Mouse (Mus musculus) neural tube, embryonic 14.5 days (tissue): ENCODE measurements around the gene Vwa2. TPM values are rescaled to one million over a fixed set of nuclear protein-coding genes. Genes with fewer than 3 reads are reported as not detected.

Source experiments
- ATAC-seq: fragments of 200-750 bp; cut with Nextera tagmentation; 2 replicates; pipeline ENCODE4 v1.8.0; 2017; ENCODE audit warnings: low read depth, mild to moderate bottlenecking, moderate TSS enrichment, moderate library complexity
- H3K27ac ChIP-seq: fragments of 300-500 bp; sonication (generic); 2 replicates; pipeline ENCODE4 v1.5.1; 2014; ENCODE audit warnings: low read depth, mild to moderate bottlenecking, control low read depth, low read length, moderate library complexity, mixed read lengths
- H3K27me3 ChIP-seq: fragments of 300-500 bp; sonication (generic); 2 replicates; pipeline ENCODE4 v1.6.1; 2014; ENCODE audit warnings: low read length; ENCODE audit not compliant: control insufficient read depth, insufficient read depth
- H3K36me3 ChIP-seq: fragments of 300-500 bp; sonication (generic); 2 replicates; pipeline ENCODE4 v1.6.1; 2014; ENCODE audit warnings: low read length, mixed read lengths; ENCODE audit not compliant: control insufficient read depth, insufficient read depth
- H3K4me1 ChIP-seq: fragments of 300-500 bp; sonication (generic); 2 replicates; pipeline ENCODE4 v1.6.1; 2014; ENCODE audit warnings: low read length; ENCODE audit not compliant: control insufficient read depth, insufficient read depth
- H3K4me2 ChIP-seq: fragments of 300-500 bp; sonication (generic); 2 replicates; pipeline ENCODE4 v1.6.1; 2014; ENCODE audit warnings: mild to moderate bottlenecking, low read depth, low read length, control low read depth
- H3K4me3 ChIP-seq: fragments of 300-500 bp; sonication (generic); 2 replicates; pipeline ENCODE4 v1.5.1; 2014; ENCODE audit warnings: low read depth, low read length, control low read depth, mixed read lengths
- H3K9ac ChIP-seq: fragments of 300-500 bp; sonication (generic); replicated peaks from 2 replicates; pipeline ENCODE4 v1.6.1; 2014; ENCODE audit warnings: low read depth, mild to moderate bottlenecking, control low read depth, low read length, mixed read lengths
- H3K9me3 ChIP-seq: fragments of 300-500 bp; sonication (generic); 2 replicates; pipeline ENCODE4 v1.6.1; 2016; ENCODE audit warnings: low read length; ENCODE audit not compliant: control insufficient read depth
- WGBS: fragments of 180-500 bp; shearing (Covaris S2); extraction: QIAGEN DNeasy Blood & Tissue Kit; methylation state at CpG from one replicate; pipeline ENCODE4 v1.1.7; 2014; 5-methylcytosine and 5-hydroxymethylcytosine counted together
- polyA plus RNA-seq: library from polyadenylated mRNA; unstranded; fragments of >200 nt; fragmentation: Nextera tagmentation; extraction: Ambion mirVana; gene quantifications from 2 replicates; pipeline ENCODE4 v1.2.1, GENCODE M21; 2014

The Vwa2 gene
- polyA plus RNA-seq, 1 experiment from 2014 or later: 0.16 TPM

- Histone ChIP-seq H3K4me1 (no peaks in the 10 kb centered on the region), H3K4me3 (no peak overlapping the region), H3K9me3 (no peaks in the 10 kb centered on the region), H3K27ac (no peak overlapping the region), H3K4me2 (no peak overlapping the region), H3K27me3 (no peaks in the 10 kb centered on the region), H3K9ac (no peak overlapping the region), H3K36me3 (no peaks in the 10 kb centered on the region)
- WGBS: 82% methylated on average over 16 of the region's 16 CpGs
- ATAC-seq: no peak
These were observed 23.6 kb downstream of the Vwa2 start for GRCm38 (mm10) chr19:56897654-56898053.

- WGBS: 82% methylated on average over 3 of the region's 3 CpGs
- no peaks in the 10 kb centered on the region for H3K27me3 ChIP-seq
- no peak overlapping the region for H3K4me3 ChIP-seq
- H3K9me3 ChIP-seq: no peaks in the 10 kb centered on the region
- no peak for ATAC-seq
- H3K9ac ChIP-seq: no peak overlapping the region
- H3K36me3 ChIP-seq: no peaks in the 10 kb centered on the region
- no peak overlapping the region for H3K4me2 ChIP-seq
- H3K4me1 ChIP-seq: peaks cover 3% of the 10 kb centered on the region; the same call in 1 of the 2 replicates
- H3K27ac ChIP-seq: no peak overlapping the region
These were observed 30.0 kb downstream of the Vwa2 start for GRCm38 (mm10) chr19:56904095-56904494.

GRCm38 (mm10) chr19:56905395-56905794 is 31.3 kb downstream of the Vwa2 start:
- Histone ChIP-seq H3K4me3 (no peak overlapping the region), H3K4me2 (no peak overlapping the region), H3K36me3 (no peaks in the 10 kb centered on the region), H3K9me3 (no peaks in the 10 kb centered on the region), H3K9ac (no peak overlapping the region), H3K27ac (no peak overlapping the region), H3K4me1 (peaks cover 3% of the 10 kb centered on the region; the same call in 1 of the 2 replicates), H3K27me3 (no peaks in the 10 kb centered on the region)
- 86% methylated on average over 7 of the region's 7 CpGs for WGBS
- ATAC-seq: no peak

GRCm38 (mm10) chr19:56907850-56908249 is 33.8 kb downstream of the Vwa2 start:
- ATAC-seq: no peak
- Histone ChIP-seq H3K9ac (no peak overlapping the region), H3K4me3 (no peak overlapping the region), H3K27ac (no peak overlapping the region), H3K9me3 (no peaks in the 10 kb centered on the region), H3K36me3 (no peaks in the 10 kb centered on the region), H3K27me3 (no peaks in the 10 kb centered on the region), H3K4me1 (peaks cover 3% of the 10 kb centered on the region; the same call in 1 of the 2 replicates), H3K4me2 (no peak overlapping the region)
- WGBS: 69% methylated on average over 3 of the region's 3 CpGs

GRCm38 (mm10) chr19:56908472-56909270 is 34.6 kb downstream of the Vwa2 start:
- Histone ChIP-seq H3K9ac (no peak overlapping the region), H3K4me2 (no peak overlapping the region), H3K27ac (no peak overlapping the region), H3K4me1 (peaks cover 3% of the 10 kb centered on the region; the same call in 1 of the 2 replicates), H3K4me3 (no peak overlapping the region), H3K27me3 (no peaks in the 10 kb centered on the region), H3K36me3 (no peaks in the 10 kb centered on the region), H3K9me3 (no peaks in the 10 kb centered on the region)
- ATAC-seq: peak; percentile 28; the same call in 1 of the 2 replicates
- 75% methylated on average over 16 of the region's 17 CpGs for WGBS

GRCm38 (mm10) chr19:56910561-56910960 is 36.5 kb downstream of the Vwa2 start:
- no peak overlapping the region for H3K4me3 ChIP-seq
- no peaks in the 10 kb centered on the region for H3K27me3 ChIP-seq
- ATAC-seq: no peak
- H3K4me1 ChIP-seq: peaks cover 3% of the 10 kb centered on the region; the same call in 1 of the 2 replicates
- H3K36me3 ChIP-seq: no peaks in the 10 kb centered on the region
- H3K9me3 ChIP-seq: no peaks in the 10 kb centered on the region
- no peak overlapping the region for H3K27ac ChIP-seq
- 47% methylated on average over 11 of the region's 11 CpGs for WGBS
- H3K4me2 ChIP-seq: no peak overlapping the region
- no peak overlapping the region for H3K9ac ChIP-seq

GRCm38 (mm10) chr19:56913761-56914160 is 39.7 kb downstream of the Vwa2 start:
- no peak overlapping the region for H3K27ac ChIP-seq
- H3K36me3 ChIP-seq: no peaks in the 10 kb centered on the region
- no peak overlapping the region for H3K4me3 ChIP-seq
- no peak overlapping the region for H3K9ac ChIP-seq
- H3K4me1 ChIP-seq: no peaks in the 10 kb centered on the region
- no peaks in the 10 kb centered on the region for H3K27me3 ChIP-seq
- H3K4me2 ChIP-seq: no peak overlapping the region
- ATAC-seq: no peak
- H3K9me3 ChIP-seq: no peaks in the 10 kb centered on the region
- WGBS: 89% methylated on average over 4 of the region's 4 CpGs

GRCm38 (mm10) chr19:56914658-56915057 is 40.6 kb downstream of the Vwa2 start:
- 92% methylated on average over 3 of the region's 3 CpGs for WGBS
- H3K4me2 ChIP-seq: no peak overlapping the region
- H3K9ac ChIP-seq: no peak overlapping the region
- ATAC-seq: no peak
- H3K27me3 ChIP-seq: no peaks in the 10 kb centered on the region
- no peaks in the 10 kb centered on the region for H3K4me1 ChIP-seq
- H3K4me3 ChIP-seq: no peak overlapping the region
- H3K36me3 ChIP-seq: no peaks in the 10 kb centered on the region
- H3K27ac ChIP-seq: no peak overlapping the region
- no peaks in the 10 kb centered on the region for H3K9me3 ChIP-seq

GRCm38 (mm10) chr19:56915084-56915483 is 41.0 kb downstream of the Vwa2 start:
- H3K36me3 ChIP-seq: no peaks in the 10 kb centered on the region
- no peak overlapping the region for H3K4me2 ChIP-seq
- H3K9ac ChIP-seq: no peak overlapping the region
- H3K4me1 ChIP-seq: no peaks in the 10 kb centered on the region
- no peak overlapping the region for H3K4me3 ChIP-seq
- H3K27me3 ChIP-seq: no peaks in the 10 kb centered on the region
- H3K9me3 ChIP-seq: no peaks in the 10 kb centered on the region
- no peak overlapping the region for H3K27ac ChIP-seq
- WGBS: 57% methylated on average over 6 of the region's 6 CpGs
- no peak for ATAC-seq
